Mouse (Mus musculus) limb, embryonic 11.5 days (tissue): ENCODE data around the gene Fasn. TPM values are rescaled to one million over a fixed set of nuclear protein-coding genes. Genes with fewer than 3 reads are reported as not detected.

Experiments
- ATAC-seq: fragments of 200-750 bp; cut with Nextera tagmentation; 2 replicates; pipeline ENCODE4 v1.8.0; 2017; ENCODE audit warnings: low read depth; ENCODE audit not compliant: insufficient number of reproducible peaks, low FRiP score, low TSS enrichment
- DNase-seq: peaks from one replicate; pipeline ENCODE4 v3.0.0-alpha.2; 2015; ENCODE audit warnings: low spot score
- H3K27ac ChIP-seq: fragments of 300-500 bp; sonication (generic); replicated peaks from 2 replicates; pipeline ENCODE4 v1.5.1; 2014; ENCODE audit warnings: low read depth, mild to moderate bottlenecking, low read length
- H3K27me3 ChIP-seq: fragments of 300-500 bp; sonication (generic); 2 replicates; pipeline ENCODE4 v1.6.1; 2014; ENCODE audit warnings: mild to moderate bottlenecking, low read length, mixed read lengths; ENCODE audit not compliant: control insufficient read depth, insufficient read depth
- H3K36me3 ChIP-seq: fragments of 300-500 bp; sonication (generic); 2 replicates; pipeline ENCODE4 v1.6.1; 2014; ENCODE audit warnings: mild to moderate bottlenecking, low read length, moderate library complexity, mixed read lengths; ENCODE audit not compliant: control insufficient read depth, insufficient read depth
- H3K4me1 ChIP-seq: fragments of 300-500 bp; sonication (generic); 2 replicates; pipeline ENCODE4 v1.6.1; 2014; ENCODE audit warnings: low read length, mixed read lengths; ENCODE audit not compliant: control insufficient read depth, insufficient read depth
- H3K4me2 ChIP-seq: fragments of 300-500 bp; sonication (generic); 2 replicates; pipeline ENCODE4 v1.6.1; 2014; ENCODE audit warnings: low read depth, mild to moderate bottlenecking, moderate library complexity; ENCODE audit not compliant: severe bottlenecking
- H3K4me3 ChIP-seq: fragments of 300-500 bp; sonication (generic); 2 replicates; pipeline ENCODE4 v1.5.1; 2014; ENCODE audit warnings: low read depth, low read length
- H3K9ac ChIP-seq: fragments of 300-500 bp; sonication (generic); 2 replicates; pipeline ENCODE4 v1.6.1; 2014; ENCODE audit warnings: mild to moderate bottlenecking, low read length
- H3K9me3 ChIP-seq: fragments of 300-500 bp; sonication (generic); 2 replicates; pipeline ENCODE4 v1.6.1; 2016; ENCODE audit warnings: low read length; ENCODE audit not compliant: control insufficient read depth
- WGBS: fragments of 180-500 bp; shearing (Covaris S2); extraction: QIAGEN DNeasy Blood & Tissue Kit; methylation state at CpG from one replicate; pipeline ENCODE4 v1.1.7; 2014; 5-methylcytosine and 5-hydroxymethylcytosine counted together
- polyA plus RNA-seq: library from polyadenylated mRNA; unstranded; fragments of >200 nt; fragmentation: Nextera tagmentation; extraction: Ambion mirVana; gene quantifications from 2 replicates; pipeline ENCODE4 v1.2.1, GENCODE M21; 2014

The Fasn gene
- polyA plus RNA-seq, 1 experiment from 2014 or later, result 87.3 TPM

DNA sequence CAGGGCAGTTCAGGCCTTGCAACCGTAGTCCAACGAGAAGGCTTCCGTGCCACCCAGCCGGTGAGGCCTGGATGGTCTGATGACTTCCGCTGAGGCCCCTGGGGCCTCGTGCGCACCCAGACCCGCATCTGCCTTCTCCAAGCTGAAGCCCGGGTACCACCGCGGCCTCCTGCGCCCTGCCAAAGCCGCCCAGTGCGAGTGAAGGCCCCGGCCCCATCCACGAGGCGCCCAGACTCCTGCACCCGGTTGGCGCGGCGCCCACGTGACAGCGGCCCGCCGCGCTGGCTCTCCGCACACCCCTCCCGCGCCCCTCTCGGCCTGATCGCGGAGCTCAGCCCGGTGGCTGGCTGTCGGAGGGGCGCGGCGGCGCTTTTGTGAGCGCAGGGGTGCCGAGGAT, 798 bp downstream of the Fasn start:
- H3K4me1 ChIP-seq, result peaks cover 27% of the 10 kb centered on the region

DNA sequence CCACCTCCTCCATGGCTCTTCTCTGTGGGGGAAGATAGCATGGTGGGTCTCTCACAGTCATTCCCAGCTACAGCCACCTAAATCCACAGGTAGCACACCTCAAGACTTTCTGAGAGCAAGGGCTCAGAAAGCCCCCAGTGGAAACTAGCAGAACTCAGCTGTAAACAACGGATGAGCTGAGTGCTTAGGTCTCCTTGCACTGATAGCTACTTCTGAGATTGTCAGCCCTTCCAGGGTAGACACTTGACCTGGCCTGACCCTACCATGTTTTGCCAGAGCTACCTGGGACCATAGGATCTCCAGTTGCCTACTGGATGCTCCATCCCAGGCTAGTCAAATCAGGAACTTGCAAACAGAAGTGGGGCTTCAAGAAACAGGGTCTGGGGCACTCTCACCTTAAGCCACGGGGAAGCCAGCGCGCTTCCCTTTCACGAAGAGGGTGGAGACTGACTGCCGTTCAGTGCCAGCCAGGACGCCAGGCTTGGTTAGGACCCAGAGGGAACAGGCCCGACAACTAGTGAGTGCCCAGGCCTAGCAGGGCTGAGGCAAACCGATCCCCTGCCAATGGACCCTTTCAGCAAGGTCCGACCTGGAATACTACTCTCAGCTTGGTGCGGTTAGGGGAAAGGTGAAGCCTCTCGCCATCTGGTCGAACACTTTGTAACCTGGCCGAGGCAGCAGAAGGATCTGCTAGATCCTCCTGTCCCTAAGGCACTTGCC, 1.4 kb downstream of the Fasn start:
- H3K36me3 ChIP-seq, result peaks cover 31% of the 10 kb centered on the region
- no peaks in the 10 kb centered on the region for H3K9me3 ChIP-seq
- ATAC-seq, result no peak
- H3K27ac ChIP-seq, result peak overlapping the region; percentile 97
- no peak for DNase-seq
- peak overlapping the region; percentile 97 for H3K4me2 ChIP-seq
- peaks cover 27% of the 10 kb centered on the region for H3K4me1 ChIP-seq
- no peaks in the 10 kb centered on the region for H3K27me3 ChIP-seq
- WGBS, result under 1% methylated on average over 14 of the region's 14 CpGs
- H3K4me3 ChIP-seq, result peak overlapping the region; percentile 97
- H3K9ac ChIP-seq, result peak overlapping the region; percentile 80

More for the DNA sequence above, 798 bp downstream of the Fasn start:
- H3K4me2 ChIP-seq, result peak overlapping the region; percentile 97
- ATAC-seq, result peak; percentile 40; the same call in 1 of the 2 replicates
- no peaks in the 10 kb centered on the region for H3K9me3 ChIP-seq
- peak overlapping the region; percentile 80 for H3K9ac ChIP-seq
- H3K27ac ChIP-seq, result peak overlapping the region; percentile 97
- H3K4me3 ChIP-seq, result peak overlapping the region; percentile 97
- peaks cover 25% of the 10 kb centered on the region for H3K36me3 ChIP-seq
- no peak for DNase-seq
- no peaks in the 10 kb centered on the region for H3K27me3 ChIP-seq
- WGBS, result under 1% methylated on average over 34 of the region's 40 CpGs

DNA sequence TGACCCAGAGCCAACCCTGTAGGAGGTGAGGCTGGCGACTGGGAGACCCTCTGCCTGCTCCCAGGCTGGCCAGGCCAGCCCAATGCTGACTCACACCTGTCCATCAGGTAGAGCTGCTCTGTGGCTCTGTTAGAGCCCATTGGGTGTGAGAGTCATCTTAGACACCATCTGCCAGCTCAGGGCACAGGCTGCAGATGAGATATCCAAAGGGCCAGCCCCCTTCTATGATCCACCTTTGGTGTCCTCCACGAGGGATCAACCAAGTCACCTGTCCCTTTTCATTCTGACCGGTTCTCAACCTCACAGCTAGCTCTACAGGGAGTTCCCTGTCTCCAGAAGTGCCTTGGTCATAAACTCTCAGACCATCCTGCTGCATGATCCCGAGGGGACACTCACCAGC, 2.0 kb downstream of the Fasn start:
- Histone ChIP-seq H3K4me2 (peak overlapping the region; percentile 97), H3K36me3 (peaks cover 37% of the 10 kb centered on the region), H3K4me1 (peaks cover 27% of the 10 kb centered on the region), H3K27me3 (no peaks in the 10 kb centered on the region), H3K9me3 (no peaks in the 10 kb centered on the region), H3K4me3 (peak overlapping the region; percentile 97), H3K27ac (no peak overlapping the region), H3K9ac (peak overlapping the region; percentile 80)
- 64% methylated on average over 4 of the region's 4 CpGs for WGBS
- no peak for DNase-seq
- ATAC-seq, result no peak

DNA sequence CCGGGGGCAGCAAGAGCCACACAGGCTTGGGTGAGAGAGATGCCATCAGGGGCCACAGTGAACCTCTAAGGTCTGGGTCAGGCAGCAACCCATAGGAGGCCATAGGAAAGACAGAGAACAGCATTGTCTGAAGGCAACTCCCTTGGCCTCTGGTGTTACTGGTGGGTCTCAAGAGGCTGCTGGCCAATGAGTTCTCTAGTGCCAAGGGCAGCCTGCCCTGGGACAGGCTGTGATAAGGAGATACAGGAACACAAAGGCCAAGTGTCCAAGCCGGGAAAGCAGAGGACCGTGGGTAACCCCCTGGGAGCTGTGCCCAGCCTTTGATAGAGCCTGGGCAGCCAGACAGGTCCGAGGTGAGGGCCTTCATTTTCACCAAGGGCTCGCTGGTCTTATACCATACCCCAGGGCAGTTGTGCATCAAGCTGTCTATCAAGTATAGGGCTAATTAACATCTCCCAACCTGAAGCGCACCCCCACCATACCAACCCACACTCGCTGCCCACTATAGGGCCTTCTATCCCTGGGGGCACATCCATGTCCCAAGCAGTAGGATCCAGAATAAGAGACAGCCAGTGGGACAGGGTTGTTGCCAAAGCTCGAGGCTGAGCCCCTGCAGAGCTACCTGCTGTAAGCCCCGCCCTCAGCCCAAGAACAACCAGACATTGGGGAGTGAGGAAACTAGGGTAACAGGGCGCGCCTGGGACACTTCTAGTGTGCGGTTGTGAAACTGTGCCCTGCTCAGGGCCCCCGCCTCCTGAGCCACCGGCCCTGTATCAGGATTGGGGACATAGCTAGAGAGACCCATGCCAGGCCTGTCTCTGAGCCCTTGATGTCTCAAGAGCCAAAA, 3.0 kb downstream of the Fasn start:
- Histone ChIP-seq H3K4me2 (peak overlapping the region; percentile 97; the same call in 1 of the 2 replicates), H3K9me3 (no peaks in the 10 kb centered on the region), H3K36me3 (peaks cover 47% of the 10 kb centered on the region), H3K4me1 (peaks cover 27% of the 10 kb centered on the region), H3K9ac (no peak overlapping the region), H3K4me3 (peak overlapping the region; percentile 97; the same call in 1 of the 2 replicates), H3K27me3 (no peaks in the 10 kb centered on the region), H3K27ac (no peak overlapping the region)
- ATAC-seq (no peak), DNase-seq (no peak)
- WGBS, result 88% methylated on average over 14 of the region's 14 CpGs

DNA sequence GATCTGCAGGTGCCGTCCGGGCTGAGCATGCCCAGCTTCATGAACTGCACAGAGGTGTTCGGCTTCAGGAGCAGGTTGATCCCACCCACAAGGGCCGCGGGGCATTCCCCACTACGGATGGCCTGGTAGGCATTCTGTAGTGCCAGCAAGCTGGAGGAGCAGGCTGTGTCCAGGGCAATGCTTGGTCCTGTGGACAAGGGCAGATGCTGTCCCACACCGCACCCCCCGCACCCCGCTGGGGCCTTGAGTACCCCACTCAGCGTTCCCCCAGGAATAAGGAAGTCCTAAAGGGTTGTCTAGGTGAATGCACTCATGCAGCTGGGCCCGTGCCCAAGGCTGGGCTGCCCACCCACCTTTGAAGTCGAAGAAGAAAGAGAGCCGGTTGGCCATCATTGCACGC, 3.8 kb downstream of the Fasn start:
- Histone ChIP-seq H3K4me1 (peaks cover 23% of the 10 kb centered on the region), H3K36me3 (peaks cover 55% of the 10 kb centered on the region), H3K4me2 (no peak overlapping the region), H3K9me3 (no peaks in the 10 kb centered on the region), H3K27ac (no peak overlapping the region), H3K27me3 (no peaks in the 10 kb centered on the region), H3K9ac (no peak overlapping the region), H3K4me3 (no peak overlapping the region)
- ATAC-seq (no peak), DNase-seq (no peak)
- 96% methylated on average over 14 of the region's 14 CpGs for WGBS

DNA sequence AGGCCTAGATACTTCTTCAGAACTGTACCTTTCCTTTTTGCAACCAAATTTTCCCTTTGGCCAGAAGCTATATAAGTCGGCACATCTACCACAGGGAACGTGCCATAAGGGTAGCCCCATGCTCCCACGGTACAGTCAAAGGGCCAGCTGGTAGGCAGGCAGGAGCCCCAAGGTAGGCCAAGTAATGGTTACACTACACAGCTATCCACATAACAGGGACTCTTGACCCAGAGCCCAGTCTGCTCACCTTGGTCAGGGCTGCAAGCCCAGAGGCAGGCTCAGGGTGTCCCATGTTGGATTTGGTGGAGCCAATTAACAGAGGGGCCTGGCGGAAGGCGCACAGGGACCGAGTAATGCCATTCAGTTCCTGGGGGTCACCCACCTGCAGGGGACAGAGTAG, 4.8 kb downstream of the Fasn start:
- DNase-seq (no peak), ATAC-seq (no peak)
- Histone ChIP-seq H3K9me3 (no peaks in the 10 kb centered on the region), H3K27me3 (no peaks in the 10 kb centered on the region), H3K4me3 (no peak overlapping the region; the same call in 1 of the 2 replicates), H3K4me1 (peaks cover 17% of the 10 kb centered on the region), H3K9ac (no peak overlapping the region), H3K36me3 (peaks cover 59% of the 10 kb centered on the region), H3K4me2 (no peak overlapping the region), H3K27ac (no peak overlapping the region)
- 95% methylated on average over 6 of the region's 6 CpGs for WGBS

DNA sequence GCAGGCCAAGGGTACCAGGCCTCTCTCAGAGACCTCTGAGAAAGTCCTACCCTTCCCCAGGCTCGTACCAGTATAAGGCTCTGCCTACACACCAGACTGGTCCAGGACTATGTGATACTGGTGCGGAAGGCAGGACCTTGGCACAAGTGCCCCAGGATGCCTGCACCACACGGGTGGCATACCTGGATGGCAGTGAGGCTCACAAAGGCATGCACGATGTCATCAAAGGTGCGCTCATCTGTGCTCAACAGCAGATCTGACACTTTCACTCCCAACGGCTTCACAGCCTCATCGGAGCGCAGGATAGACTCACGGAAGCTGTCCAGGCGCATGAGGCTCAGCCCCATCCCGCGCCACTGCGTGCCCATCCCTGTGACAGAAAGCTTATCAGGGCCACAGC, 6.1 kb downstream of the Fasn start:
- ATAC-seq (no peak), DNase-seq (no peak)
- peaks cover 17% of the 10 kb centered on the region for H3K4me1 ChIP-seq
- no peak overlapping the region for H3K4me2 ChIP-seq
- no peak overlapping the region for H3K4me3 ChIP-seq
- no peak overlapping the region for H3K27ac ChIP-seq
- WGBS, result 96% methylated on average over 13 of the region's 13 CpGs
- H3K27me3 ChIP-seq, result no peaks in the 10 kb centered on the region
- no peaks in the 10 kb centered on the region for H3K9me3 ChIP-seq
- H3K9ac ChIP-seq, result no peak overlapping the region
- H3K36me3 ChIP-seq, result peaks cover 72% of the 10 kb centered on the region

DNA sequence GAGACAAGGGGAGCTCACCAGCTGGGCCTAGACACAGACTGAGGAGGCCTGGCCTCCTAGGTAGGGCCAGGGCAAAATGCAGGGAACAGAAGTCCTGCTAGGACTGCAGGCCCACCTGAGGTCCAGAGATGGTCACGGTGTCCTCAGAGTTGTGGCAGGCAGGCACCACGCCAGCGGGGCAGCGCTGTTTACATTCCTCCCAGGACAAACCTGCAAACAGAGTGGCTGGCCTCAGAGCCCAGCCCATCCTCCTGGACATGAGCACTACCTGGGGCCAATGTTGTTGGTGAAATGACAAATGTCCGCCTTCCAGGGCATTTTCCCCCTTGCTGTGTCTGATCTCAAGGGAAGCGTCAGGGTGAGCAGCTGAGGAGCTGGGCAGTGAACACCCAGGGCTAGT, 7.0 kb downstream of the Fasn start:
- H3K9me3 ChIP-seq, result no peaks in the 10 kb centered on the region
- DNase-seq, result no peak
- no peak overlapping the region for H3K4me2 ChIP-seq
- peaks cover 11% of the 10 kb centered on the region for H3K4me1 ChIP-seq
- no peak overlapping the region for H3K9ac ChIP-seq
- no peak overlapping the region for H3K27ac ChIP-seq
- no peaks in the 10 kb centered on the region for H3K27me3 ChIP-seq
- H3K36me3 ChIP-seq, result peaks cover 81% of the 10 kb centered on the region
- H3K4me3 ChIP-seq, result no peak overlapping the region
- WGBS, result 91% methylated on average over 6 of the region's 6 CpGs
- ATAC-seq, result no peak
